Mouse (Mus musculus) lung, postnatal 36 days (tissue): Measurements from ENCODE around the gene Wdfy1.

Experiments used
- DNase-seq: peaks from one replicate; pipeline ENCODE4 v3.0.0; 2022; ENCODE audit warnings: mixed read lengths

The Wdfy1 gene

DNA sequence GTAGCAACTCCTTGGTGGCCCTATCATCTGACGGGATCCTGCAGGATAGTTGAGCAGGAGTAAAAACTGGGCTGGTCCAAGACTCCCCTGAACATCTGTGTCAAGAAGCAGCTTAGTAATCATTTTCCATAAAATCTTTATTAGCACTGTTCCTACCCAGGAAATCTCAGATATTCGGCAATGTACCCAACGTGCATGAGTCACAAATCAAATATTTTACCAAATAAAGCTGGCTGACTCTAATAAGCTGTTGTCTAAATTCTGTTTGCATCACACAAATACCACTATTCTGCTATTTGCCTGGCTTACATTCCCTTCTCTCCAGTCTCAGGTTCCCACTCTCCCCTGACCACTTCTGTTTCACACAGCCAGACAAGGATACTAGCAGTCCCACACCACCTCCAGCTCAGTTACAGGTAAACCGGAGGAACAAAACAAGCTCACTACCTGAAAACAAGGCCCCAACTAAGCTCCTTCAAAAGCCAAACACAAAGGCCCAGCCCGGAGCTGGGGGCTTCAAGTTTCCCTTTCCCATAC lies 16.4 kb downstream of the Wdfy1 start:
- no peak for DNase-seq

- DNase-seq, result no peak
Measured at GRCm38 (mm10) chr1:79759006-79759405, 16.9 kb downstream of the Wdfy1 start.

DNA sequence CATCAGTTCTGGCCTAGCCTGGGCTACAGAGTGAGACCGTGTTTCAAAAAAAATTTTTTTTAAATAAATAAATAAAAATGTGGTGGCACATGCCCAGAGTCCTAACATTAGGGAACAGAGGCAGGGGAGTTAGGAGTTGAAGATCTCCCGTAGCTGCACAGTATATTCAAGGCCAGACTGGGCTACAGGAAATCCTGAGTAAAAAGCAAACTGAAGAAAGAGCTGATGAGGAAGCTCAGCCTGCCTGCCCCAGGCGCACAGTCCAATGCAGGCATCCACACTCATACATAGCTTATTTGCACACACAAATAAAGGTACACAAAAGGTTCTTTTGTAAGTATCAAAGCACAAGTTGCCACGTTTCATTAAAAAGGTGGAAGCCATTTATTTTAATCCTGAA lies 18.3 kb downstream of the Wdfy1 start:
- no peak for DNase-seq

DNA sequence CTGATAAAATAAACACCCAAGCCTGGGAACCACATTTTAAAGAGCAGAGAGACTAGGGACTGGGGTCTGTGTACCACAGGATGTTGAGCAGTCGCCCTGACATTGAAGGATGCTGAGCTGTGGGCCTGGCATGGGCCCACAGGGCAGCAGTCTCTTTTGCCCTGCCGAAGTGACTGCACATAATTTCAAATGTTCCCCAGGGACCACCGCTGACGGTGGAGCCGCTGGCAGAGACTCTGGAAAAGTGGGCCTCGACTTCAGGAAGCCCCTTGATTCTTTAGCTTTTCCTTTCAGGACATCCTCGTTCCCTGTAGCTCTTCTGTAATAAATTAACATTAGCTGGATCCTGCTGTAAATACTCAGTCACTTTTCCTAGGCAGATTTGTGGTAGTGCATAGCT lies 18.8 kb downstream of the Wdfy1 start:
- no peak for DNase-seq

DNA sequence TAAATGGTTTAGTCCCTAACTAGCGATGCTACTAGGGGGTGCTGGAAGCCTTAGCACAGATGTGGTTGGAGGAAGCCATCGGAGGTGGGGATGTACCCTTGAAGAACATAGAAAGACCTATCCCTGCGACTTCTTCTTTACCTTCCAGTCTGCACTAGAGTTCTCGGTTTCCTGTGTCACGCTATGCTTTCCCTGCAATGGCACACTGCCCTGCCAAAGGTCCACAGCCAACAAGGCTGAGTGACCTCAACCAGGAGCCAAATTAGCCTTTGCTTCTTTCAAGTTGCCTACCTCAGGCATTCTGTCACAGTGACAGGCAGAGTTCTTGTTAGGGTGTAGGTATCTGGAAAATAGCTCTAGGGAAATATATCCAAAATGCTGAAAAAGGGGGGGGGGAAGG lies 19.5 kb downstream of the Wdfy1 start:
- no peak for DNase-seq

DNA sequence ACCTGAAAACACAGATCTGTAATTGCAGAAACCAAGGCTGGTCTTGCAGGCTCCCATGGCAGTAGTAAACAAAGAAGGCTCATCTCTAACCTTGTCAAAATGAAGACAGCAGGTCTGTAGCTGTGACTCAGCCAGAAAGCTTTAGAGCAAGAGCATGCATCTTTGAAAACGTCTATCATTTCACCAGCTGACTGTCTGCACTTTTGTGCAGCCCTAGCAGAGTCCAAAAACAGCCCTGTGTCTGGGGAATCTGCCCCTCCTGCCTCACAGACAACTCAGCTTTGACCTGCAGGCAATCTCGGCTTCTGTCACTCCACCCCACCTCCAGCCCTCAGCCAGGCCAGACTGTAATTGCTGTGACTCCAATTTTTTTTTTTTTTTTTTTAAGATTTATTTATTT lies 20.6 kb downstream of the Wdfy1 start:
- no peak for DNase-seq

GRCm38 (mm10) chr1:79754936-79755335 lies 21.0 kb downstream of the Wdfy1 start:
- DNase-seq, result no peak

DNA sequence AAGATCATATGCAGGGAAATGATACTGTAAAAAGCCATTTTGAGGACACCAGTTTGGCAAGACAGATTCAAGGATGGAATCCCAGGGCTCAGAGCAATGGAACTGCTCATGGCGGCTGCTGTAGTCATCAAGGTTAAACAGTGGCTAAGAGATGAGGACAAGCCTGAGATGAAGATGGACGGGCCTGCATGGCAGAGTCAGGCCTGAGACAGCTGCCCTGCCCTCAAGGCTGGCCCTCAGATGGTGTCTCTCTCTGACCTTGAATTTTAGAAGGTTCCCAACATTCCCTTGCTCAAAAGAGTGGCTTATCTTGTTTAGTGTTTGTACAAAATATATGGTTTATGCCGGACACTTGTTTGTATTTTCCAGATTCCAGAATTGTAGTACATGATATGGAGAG lies 22.5 kb downstream of the Wdfy1 start:
- no peak for DNase-seq

DNA sequence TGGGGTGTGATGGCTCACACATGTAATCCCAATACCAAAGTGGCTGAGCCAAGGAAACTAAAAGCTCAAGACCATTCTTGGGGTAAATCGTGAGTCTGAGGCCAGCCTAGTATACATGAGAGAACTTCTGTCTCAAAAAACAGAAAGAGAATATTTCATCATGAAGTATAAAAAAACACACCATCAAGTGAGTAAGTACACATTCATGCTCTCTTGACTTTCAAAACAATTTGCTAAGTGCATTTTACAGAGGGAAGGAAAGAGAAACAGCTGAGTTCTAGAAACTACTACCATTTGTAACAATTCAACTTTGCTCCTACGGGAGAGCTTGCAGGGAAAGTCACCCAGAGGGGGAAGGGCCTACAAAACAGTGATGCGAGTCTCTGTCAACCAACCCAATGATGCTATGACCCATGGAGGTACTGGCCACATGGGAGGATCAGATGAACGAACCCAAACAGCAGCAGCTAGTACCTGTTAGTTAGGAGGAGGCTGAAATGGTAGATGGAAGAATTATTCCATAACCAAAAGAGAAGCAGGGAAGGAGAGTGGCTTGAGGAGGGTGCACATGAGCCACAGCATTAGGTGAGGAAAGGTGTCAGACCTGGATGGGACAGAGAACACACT lies 23.1 kb downstream of the Wdfy1 start:
- no peak for DNase-seq

DNA sequence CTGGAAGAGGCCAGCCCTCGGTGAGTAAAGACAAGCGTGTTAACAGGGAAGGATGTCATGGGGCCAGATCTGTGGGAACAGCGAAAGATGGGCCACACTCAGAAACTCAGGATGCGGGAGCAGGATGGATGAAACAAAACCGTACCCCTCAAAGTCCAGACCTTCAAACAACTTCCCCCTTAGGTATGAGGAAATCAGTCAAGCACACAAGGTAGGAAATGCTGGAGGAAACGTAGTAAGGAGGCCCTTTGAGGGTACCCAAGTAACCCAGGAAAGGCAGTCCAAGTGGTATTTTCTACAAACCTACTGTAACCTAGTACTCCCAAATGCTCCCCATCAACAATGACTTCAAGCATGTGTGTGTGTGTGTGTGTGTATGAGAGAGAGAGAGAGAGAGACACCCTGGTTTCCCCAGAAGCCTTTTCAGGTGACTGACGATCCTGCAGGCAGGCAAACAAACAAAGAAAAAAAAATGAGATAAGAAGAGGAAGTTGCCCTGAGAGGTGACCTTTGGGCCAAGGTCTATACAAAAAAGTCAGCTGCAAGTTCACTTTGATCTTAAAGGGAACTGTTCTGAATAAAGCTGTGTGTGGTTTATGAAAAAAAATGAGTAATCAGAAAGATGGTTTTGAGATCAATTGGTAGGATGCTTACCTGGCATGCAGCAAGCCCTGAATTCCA lies 23.8 kb downstream of the Wdfy1 start:
- DNase-seq, result no peak

DNA sequence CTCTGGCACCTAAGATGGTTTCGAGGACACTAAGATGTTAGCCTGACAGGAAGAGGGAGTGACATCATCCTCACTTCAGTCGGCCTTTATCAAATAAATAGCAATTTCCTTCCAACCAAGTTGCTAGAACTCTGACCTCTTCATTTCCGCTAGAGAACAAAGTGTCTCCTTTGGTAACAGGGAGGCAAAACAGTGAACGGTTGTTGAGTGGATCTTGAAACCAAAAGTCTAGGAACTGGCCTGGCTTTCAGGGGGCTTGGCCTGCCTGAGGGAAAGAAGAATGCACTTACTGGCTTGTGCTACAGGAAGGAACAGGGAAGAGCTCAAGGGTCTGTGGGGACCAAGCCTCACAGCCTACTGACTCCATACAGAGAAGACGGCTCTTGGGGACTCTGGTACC lies 24.8 kb downstream of the Wdfy1 start:
- DNase-seq, result peak; percentile 61

GRCm38 (mm10) chr1:79746056-79746455 lies 29.9 kb downstream of the Wdfy1 start:
- DNase-seq, result peak; percentile 88

- DNase-seq, result no peak
Measured at GRCm38 (mm10) chr1:79743385-79743784, 32.6 kb downstream of the Wdfy1 start.

DNA sequence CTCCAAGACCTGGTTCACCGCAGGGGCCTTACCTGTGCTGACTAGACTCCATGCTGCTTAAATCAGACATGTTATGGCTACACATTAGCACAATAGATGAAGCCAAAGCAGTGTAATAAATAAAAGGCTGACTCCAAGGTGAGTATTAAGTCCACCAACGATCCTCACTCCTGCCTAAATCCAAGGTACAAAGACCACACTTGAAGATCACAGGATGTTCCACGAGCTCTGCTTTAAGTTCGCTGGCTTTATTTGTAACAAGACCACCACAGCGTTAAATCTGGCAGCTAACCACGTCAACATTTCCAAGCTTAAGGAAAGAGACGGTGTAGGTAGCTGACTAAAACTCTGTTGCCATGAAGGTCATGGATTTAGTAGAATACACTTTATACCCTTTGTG lies 33.0 kb downstream of the Wdfy1 start:
- no peak for DNase-seq

DNA sequence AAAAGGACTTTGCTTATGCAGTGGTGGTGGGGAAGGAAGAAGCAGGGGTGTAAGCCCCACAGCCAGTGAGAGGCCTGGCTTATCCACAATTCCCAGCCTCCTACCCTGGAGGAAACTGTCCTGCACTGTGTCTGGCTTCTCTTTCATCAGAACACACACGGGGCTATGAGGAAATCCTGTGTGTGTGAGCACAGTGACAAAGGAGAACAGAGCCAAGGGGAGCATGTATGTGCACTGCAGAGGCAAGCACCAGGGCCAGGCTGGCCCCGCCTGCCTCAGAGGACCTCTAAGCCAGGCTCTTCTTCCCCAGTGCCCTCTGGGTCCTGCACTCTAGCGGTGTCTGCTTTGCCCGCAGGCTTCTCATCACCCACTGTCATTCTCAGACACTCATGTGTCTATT lies 34.9 kb downstream of the Wdfy1 start:
- DNase-seq, result no peak

DNA sequence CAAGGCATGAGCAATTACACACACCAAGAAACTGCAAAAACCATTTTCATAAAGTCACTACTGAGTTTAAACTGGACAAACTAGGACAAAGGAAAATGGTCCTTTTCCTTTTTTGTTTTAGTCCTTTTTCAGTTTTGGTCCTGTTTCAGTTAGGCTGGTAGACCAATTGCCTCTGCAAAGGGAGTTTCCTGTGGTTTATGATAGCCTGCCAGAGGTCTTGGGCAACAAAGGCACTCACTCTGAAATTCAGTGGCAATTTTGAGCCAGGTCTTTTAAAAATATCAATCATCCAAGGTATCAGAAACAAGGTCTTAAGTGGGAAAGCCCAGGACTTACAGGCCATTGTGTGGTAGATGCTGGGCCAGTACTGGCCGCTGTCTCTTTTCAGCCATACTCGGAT lies 36.2 kb downstream of the Wdfy1 start:
- DNase-seq, result no peak

DNA sequence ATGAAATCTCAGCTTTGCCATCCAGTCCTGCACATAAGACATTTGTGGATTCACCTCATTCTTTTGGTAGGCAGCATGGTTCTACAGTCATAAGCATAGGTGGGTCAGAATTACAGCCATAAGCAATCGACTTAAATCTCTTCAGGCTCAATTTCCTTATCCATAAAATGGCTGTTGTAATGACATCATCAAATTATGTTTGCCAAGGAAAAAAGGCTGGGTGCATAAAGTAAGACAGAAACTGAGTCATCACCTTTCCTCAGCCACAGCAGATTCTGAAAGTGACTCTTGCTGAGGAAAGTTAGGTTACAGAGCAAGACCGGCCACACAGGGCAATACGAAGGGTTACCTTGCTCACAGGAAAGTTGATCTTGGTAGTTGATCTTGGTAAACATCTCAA lies 39.5 kb downstream of the Wdfy1 start:
- no peak for DNase-seq

- peak; percentile 31 for DNase-seq
Measured at GRCm38 (mm10) chr1:79734794-79735193, 41.1 kb downstream of the Wdfy1 start.

DNA sequence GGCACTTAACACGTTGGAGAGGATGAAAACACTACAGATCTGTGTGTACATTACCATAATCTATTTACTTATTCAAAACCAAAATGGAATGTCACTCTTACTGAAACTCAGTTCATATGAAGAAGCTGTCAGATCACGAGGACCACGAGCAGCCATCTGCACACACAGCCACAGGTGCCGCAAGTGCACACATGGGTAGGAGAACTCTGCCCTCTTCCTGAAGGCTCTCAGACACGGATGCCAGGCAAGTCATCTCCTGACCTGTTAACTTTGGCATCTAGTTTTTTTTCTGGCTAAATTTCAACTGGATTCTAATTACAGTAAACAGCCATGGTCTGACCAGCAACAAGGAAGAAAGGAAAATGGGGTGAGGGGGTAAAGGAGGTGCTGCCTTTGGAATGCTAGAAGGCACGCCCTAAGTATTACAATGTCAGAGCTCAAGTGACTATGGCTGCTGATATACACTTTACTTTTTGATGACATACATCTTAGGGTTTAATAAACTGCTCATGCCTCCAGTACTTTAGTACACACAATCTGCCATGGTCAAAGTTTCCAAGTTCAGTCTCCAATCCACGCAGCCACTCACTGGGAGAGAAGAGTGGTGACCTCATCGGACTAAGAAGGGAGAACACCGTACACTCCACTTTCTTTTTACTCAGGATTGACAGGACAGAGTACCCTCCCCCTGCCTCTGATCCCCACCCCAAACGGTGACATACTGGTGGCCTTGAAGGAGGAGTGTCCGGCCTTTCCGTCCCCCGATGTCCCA lies 61.6 kb downstream of the Wdfy1 start:
- no peak for DNase-seq

- no peak for DNase-seq
Measured at GRCm38 (mm10) chr1:79713081-79713480, 62.9 kb downstream of the Wdfy1 start.

- peak; percentile 54 for DNase-seq
Measured at GRCm38 (mm10) chr1:79711147-79712126, 64.5 kb downstream of the Wdfy1 start.

GRCm38 (mm10) chr1:79710678-79711077 lies 65.3 kb downstream of the Wdfy1 start:
- DNase-seq, result no peak

DNA sequence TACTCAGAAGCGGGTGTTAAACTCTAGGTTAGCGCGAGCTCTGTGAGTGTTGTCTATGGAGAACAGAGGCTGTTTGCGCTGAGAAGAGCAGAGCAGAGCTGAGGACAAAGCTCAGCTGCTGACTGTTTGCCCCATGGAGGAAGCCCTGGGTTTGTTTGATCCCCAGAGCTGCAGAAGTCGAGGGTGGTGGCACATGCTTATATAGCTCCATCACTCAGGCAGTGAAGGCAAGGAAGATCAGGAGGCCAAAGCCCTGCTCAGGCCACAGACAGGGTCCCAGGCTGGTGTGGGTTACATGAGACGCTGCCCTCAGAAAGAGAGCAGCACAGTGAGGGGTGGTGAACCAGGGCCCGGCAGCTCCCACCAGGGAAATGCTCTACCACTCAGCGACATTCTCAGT lies 65.7 kb downstream of the Wdfy1 start:
- DNase-seq, result no peak
